Mouse (Mus musculus) spleen, postnatal 36 days (tissue): ENCODE data around the gene Eepd1.
A peak's percentile ranks its signal among the peaks of the same experiment; 100 is the strongest.

Experiments used
- DNase-seq, 2 experiments: peaks; one replicate each; pipeline ENCODE4 v3.0.0; 2022; ENCODE audit warnings: low spot score in 2 of 2, mixed read lengths in 1 of 2

Gene Eepd1

DNA sequence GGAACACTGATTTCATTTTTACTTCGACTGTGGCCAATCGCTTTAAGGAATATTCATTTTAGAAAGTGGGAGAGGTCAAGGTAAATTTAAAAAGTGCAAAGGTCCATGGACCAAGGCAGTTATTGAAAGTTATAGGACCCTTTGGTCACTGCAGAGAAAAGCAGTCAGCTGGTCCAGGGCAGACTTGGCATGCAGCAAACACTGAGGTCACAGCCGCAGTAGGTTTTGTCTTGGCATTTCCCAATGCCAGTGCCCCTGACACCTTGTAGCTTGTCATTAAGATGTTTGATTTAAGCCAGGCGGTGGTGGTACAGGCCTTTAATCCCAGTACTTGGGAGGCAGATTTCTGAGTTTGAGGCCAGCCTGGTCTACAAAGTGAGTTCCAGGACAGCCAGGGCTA, 92.8 kb downstream of the Eepd1 start:
- no peak for DNase-seq

- no peak for DNase-seq
Measured at GRCm38 (mm10) chr9:25578674-25579596, 97.6 kb downstream of the Eepd1 start.

DNA sequence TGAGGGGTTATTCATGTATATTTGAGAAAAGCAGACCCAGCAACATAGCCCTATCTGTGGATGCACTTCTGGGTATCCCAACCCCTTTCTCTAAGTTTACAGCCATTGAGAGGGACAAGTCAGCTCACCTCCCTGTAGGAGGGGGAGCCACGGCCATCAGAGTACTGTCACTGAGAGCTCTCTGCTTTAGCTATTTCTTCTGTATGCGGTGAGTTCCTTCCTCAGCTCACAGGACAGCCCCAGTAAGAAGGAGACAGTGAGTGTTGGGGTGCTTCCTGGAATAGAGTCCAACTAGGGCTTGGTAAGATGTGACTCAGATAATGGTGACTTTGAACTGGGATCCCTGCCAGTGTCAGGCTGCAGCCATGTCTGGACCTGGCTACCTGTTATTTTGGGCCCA, 102.3 kb downstream of the Eepd1 start:
- DNase-seq = no peak

GRCm38 (mm10) chr9:25585614-25586013, 104.3 kb downstream of the Eepd1 start:
- DNase-seq = no peak

DNA sequence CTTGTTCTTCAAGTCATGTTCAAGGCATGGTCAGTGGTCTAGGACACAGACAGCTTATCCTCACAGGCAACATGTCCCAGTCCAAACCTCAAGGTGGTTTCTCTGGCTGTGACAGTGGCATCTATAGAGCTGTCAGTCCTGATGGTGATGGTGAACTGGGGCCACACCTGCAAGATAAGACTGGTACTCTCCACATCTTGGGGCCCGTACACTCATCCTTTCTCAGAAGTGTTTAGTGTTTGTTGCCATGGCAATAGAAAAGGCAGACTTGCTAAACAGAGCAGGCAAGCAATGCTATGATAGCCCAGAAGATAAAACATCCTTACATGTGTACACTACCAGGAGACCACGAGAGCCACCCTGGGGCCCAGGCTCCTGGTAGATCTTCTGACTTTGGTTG, 107.2 kb downstream of the Eepd1 start:
- DNase-seq = no peak

- no peak for DNase-seq
Measured at GRCm38 (mm10) chr9:25590740-25591139, 109.4 kb downstream of the Eepd1 start.

GRCm38 (mm10) chr9:25591390-25592354, 110.3 kb downstream of the Eepd1 start:
- DNase-seq = peak; percentile 24 to 30

- peak in 1 of 2 experiments; percentile 4 for DNase-seq
Measured at GRCm38 (mm10) chr9:25592355-25592955, 111.1 kb downstream of the Eepd1 start.

GRCm38 (mm10) chr9:25624744-25625143, 143.4 kb downstream of the Eepd1 start:
- no peak for DNase-seq

GRCm38 (mm10) chr9:25629531-25630099, 148.3 kb downstream of the Eepd1 start:
- no peak for DNase-seq
